Mouse (Mus musculus) midbrain, postnatal 0 days (tissue): ENCODE measurements around the gene Ano8. TPM values are rescaled to one million over a fixed set of nuclear protein-coding genes. Genes with fewer than 3 reads are reported as not detected.

Source experiments
- ATAC-seq: fragments of 200-750 bp; cut with Nextera tagmentation; 2 replicates; pipeline ENCODE4 v1.8.0; 2017; ENCODE audit warnings: moderate number of reproducible peaks, mild to moderate bottlenecking, moderate TSS enrichment, moderate library complexity; ENCODE audit not compliant: low FRiP score
- DNase-seq: peaks from one replicate; pipeline ENCODE4 v3.0.0-alpha.2; 2015; ENCODE audit warnings: low spot score
- H3K27ac ChIP-seq: fragments of 300-500 bp; sonication (generic); 2 replicates; pipeline ENCODE4 v1.5.1; 2014; ENCODE audit warnings: low read depth, mild to moderate bottlenecking, low read length, mixed read lengths
- H3K27me3 ChIP-seq: fragments of 300-500 bp; sonication (generic); 2 replicates; pipeline ENCODE4 v1.6.1; 2014; ENCODE audit warnings: low read length, control low read depth, mixed read lengths; ENCODE audit not compliant: insufficient read depth
- H3K36me3 ChIP-seq: fragments of 300-500 bp; sonication (generic); 2 replicates; pipeline ENCODE4 v1.6.1; 2014; ENCODE audit warnings: low read length, control low read depth, mixed read lengths; ENCODE audit not compliant: insufficient read depth
- H3K4me1 ChIP-seq: fragments of 300-500 bp; sonication (generic); 2 replicates; pipeline ENCODE4 v1.6.1; 2014; ENCODE audit warnings: mild to moderate bottlenecking, control low read depth, antibody characterized with exemption, low read length, mixed read lengths; ENCODE audit not compliant: insufficient read depth
- H3K4me2 ChIP-seq: fragments of 300-500 bp; sonication (generic); 2 replicates; pipeline ENCODE4 v1.6.1; 2014; ENCODE audit warnings: low read depth, mild to moderate bottlenecking, low read length, mixed read lengths; ENCODE audit not compliant: poor library complexity, severe bottlenecking
- H3K4me3 ChIP-seq: fragments of 300-500 bp; sonication (generic); 2 replicates; pipeline ENCODE4 v1.5.1; 2014; ENCODE audit warnings: low read depth, mild to moderate bottlenecking, low read length, moderate library complexity
- H3K9ac ChIP-seq: fragments of 300-500 bp; sonication (generic); replicated peaks from 2 replicates; pipeline ENCODE4 v1.6.1; 2014; ENCODE audit warnings: mild to moderate bottlenecking, low read length, moderate library complexity, mixed read lengths; ENCODE audit not compliant: poor library complexity, severe bottlenecking
- H3K9me3 ChIP-seq: fragments of 300-500 bp; sonication (generic); 2 replicates; pipeline ENCODE4 v1.6.1; 2016; ENCODE audit warnings: low read length, control low read depth
- CTCF ChIP-seq: IDR thresholded peaks from 2 replicates; pipeline ENCODE4 v1.5.1; 2016; ENCODE audit warnings: antibody characterized with exemption, mild to moderate bottlenecking
- WGBS: fragments of 180-500 bp; shearing (Covaris S2); extraction: QIAGEN DNeasy Blood & Tissue Kit; methylation state at CpG from one replicate; pipeline ENCODE4 v1.1.7; 2014; 5-methylcytosine and 5-hydroxymethylcytosine counted together
- polyA plus RNA-seq: library from polyadenylated mRNA; unstranded; fragments of >200 nt; fragmentation: Nextera tagmentation; extraction: Ambion mirVana; gene quantifications from 2 replicates; pipeline ENCODE4 v1.2.1, GENCODE M21; 2015
- total RNA-seq: library from RNA; depleted of rRNA; stranded (reverse); fragments of >200 nt; gene quantifications from 2 replicates; pipeline ENCODE4 v1.2.3, GENCODE M21; 2014

The Ano8 gene
- total and polyA plus RNA-seq, 2 experiments from 2014 or later = 5.6 to 82.2 TPM

DNA sequence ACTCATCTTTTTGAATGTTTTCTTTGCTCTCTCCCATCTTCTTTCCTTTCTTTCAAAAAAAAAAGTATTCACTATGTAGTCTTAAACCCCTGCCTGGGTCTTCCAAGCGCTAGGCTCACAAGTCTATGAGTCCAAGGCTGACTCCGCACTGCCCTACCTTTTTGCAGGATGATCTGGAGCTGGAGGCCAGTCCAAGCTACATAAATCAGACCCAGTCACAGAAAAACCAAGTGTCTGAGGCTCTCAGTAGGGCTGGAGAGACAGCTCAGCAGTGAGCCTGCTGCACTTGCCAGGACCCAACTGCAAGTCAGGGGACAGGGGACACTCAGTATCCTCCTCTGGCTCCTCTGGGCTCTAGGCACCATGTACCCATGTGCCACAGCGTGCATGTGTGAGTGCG lies 18.6 kb upstream of the Ano8 start:
- Histone ChIP-seq H3K9me3 (no peaks in the 10 kb centered on the region), H3K27me3 (peaks cover 29% of the 10 kb centered on the region), H3K4me3 (no peak overlapping the region), H3K4me1 (no peaks in the 10 kb centered on the region), H3K9ac (no peak overlapping the region), H3K27ac (no peak overlapping the region), H3K36me3 (no peaks in the 10 kb centered on the region), H3K4me2 (no peak overlapping the region)
- ATAC-seq (no peak), DNase-seq (no peak)
- 91% methylated on average over 4 of the region's 4 CpGs for WGBS
- TF ChIP-seq CTCF = no peak

DNA sequence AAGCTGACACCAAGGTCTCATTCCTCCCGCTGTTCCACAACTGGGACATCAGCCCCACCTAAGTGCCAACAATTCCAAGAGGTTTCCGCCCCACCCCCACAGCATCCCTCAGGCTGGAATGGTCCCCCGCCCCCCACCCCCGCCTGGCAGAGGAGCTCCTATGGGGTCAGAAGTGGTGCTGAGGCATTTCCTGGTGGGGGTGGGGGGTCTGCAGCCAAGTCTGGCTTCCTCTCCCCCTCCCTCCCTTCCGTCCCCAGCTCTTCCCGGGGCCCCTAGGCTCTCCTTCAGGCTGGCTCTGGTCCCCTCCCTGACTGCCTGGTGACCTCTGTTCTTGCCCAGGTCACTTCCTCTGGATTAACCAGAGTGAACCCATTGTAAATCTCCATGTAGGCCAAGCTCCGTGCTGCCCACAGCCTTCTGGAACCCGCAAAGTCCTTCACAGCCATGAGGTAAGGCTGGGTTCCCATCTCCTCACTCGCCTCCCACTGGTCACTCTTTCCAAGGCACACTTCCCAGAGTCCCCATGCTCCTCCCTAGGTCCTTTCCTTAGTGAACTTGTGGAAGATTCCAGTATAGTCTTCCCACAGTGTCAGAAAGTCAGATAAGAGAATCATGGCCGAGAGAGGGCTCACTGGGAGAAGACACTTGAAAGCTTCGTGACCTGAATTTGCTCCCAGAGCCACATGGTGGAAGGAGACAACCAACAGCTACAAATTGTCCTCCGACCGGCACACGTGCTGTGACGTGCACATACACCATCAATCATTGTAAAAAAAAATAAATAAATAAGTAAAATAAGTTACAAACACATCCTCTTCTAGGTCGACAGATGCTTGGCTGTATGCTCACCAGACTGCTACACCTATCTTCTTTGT lies 13.3 kb upstream of the Ano8 start:
- WGBS = 50% methylated on average over 16 of the region's 16 CpGs
- Histone ChIP-seq H3K4me1 (no peaks in the 10 kb centered on the region), H3K4me3 (no peak overlapping the region), H3K9ac (no peak overlapping the region), H3K4me2 (no peak overlapping the region), H3K27me3 (no peaks in the 10 kb centered on the region), H3K36me3 (0 out of 2 replicates have a peak, but pooled peaks cover 3% of the 10 kb centered on the region), H3K27ac (no peak overlapping the region), H3K9me3 (no peaks in the 10 kb centered on the region)
- no peak for DNase-seq
- no peak for TF ChIP-seq CTCF
- ATAC-seq = no peak

DNA sequence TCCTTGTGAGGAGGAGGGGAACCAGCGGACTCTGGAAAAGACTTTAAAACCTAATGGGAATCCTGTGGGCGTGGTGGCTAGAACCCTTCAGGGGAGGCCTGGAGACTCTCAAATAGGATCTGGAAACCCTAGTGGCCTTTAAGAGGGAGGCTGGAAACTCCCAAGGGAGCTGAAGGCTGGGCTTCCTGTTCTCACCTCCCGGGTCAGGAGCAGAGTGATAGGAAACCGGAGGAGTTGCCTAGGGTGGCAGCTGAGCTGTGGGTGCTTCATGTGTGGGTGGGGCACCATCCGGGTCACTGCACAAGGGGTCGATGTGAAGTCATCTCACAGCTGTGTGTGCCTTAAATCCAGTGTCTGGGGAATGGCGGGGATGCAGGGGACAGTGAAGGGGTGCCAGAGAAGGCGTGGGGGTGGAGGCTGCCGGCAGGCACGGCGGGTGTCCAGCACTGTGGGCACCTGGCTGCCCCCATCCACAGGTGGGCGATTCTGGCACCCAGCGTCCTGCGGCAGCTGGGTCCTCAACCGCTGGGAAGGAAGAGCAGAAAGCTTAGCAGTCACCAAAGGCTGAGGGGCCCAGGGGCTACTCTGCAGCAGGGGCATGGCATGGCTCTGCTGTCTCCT lies 12.2 kb upstream of the Ano8 start:
- Histone ChIP-seq H3K4me2 (no peak overlapping the region), H3K27ac (no peak overlapping the region), H3K9ac (no peak overlapping the region), H3K27me3 (no peaks in the 10 kb centered on the region), H3K4me1 (no peaks in the 10 kb centered on the region), H3K36me3 (0 out of 2 replicates have a peak, but pooled peaks cover 3% of the 10 kb centered on the region), H3K4me3 (no peak overlapping the region), H3K9me3 (no peaks in the 10 kb centered on the region)
- TF ChIP-seq CTCF = no peak
- ATAC-seq = no peak
- 26% methylated on average over 15 of the region's 15 CpGs for WGBS
- DNase-seq = no peak

DNA sequence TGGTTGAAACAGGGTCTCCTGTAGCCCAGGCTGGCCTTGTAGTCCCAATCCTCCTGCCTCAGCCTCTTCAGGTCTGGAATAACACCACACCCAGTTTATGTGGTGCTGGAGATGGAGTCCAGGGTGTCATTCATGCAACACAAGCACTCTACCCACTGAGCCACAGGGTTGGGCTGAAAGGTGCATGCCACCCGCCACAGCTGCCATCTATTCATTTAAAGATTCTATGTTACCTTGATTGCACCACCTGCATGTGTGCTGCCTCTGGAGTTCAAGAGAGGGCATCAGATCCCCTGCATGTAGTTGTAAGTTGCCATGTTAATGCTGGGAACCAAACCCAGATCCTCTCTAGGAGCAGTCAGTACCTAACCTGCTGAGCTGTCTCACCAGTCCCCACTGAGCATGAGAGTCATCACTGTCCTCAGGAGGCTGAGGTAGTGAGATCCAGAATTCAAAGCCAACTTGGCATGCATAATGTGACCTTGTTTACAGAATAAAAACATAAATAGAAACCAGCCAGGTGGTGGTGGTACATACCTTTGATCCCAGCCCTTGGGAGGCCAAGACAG lies 11.4 kb upstream of the Ano8 start:
- H3K4me3 ChIP-seq = no peak overlapping the region
- H3K4me1 ChIP-seq = no peaks in the 10 kb centered on the region
- ATAC-seq = no peak
- H3K9ac ChIP-seq = no peak overlapping the region
- H3K27ac ChIP-seq = no peak overlapping the region
- no peaks in the 10 kb centered on the region for H3K9me3 ChIP-seq
- WGBS = 100% methylated on average over 1 of the region's 1 CpGs
- no peaks in the 10 kb centered on the region for H3K27me3 ChIP-seq
- DNase-seq = no peak
- H3K36me3 ChIP-seq = peaks cover 8% of the 10 kb centered on the region
- no peak overlapping the region for H3K4me2 ChIP-seq
- no peak for TF ChIP-seq CTCF

DNA sequence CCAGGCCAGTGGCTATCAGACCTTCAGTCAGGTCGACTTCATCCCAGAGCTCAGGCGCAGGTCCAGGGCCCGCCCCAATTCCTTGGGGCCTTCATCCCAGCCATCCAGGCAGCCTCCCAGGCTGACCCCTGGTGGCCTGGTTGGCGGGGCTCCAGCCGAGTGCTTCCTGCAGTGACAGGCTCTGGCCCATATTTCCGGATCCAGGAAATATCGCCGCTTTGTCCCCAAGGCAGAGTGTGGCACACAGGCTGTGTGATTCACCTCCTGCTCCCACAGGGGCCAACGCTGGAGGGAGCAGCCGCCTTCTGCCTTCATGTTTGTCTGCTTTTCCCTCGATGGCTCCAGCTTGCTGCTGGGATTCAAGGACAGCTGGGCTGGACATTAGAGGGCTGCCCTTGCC lies 10.7 kb upstream of the Ano8 start:
- WGBS = 48% methylated on average over 11 of the region's 11 CpGs
- no peak; the same call in 1 of the 2 replicates for TF ChIP-seq CTCF
- DNase-seq = peak; percentile 34

DNA sequence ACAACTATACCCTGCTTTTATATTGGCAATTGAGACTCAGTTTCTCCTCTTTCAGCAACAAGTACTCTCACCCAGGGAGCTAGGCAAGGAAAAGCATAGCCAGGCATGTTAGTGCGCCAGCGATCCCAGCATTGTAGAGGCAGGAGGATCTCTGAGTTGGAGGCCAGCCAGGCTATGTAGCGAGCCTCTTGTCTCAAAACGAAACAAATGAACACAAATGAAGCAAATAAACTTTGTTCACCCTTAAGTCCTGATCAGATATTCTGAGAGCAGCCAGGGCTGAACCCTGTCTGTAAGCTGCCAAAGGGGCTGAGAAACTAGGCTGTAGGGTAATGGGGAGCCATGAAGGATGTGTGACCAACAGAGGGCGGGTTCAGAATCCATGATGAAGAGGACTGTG lies 10.0 kb upstream of the Ano8 start:
- Histone ChIP-seq H3K9ac (no peak overlapping the region), H3K27me3 (no peaks in the 10 kb centered on the region), H3K4me3 (no peak overlapping the region), H3K4me2 (no peak overlapping the region), H3K9me3 (no peaks in the 10 kb centered on the region), H3K27ac (no peak overlapping the region), H3K4me1 (no peaks in the 10 kb centered on the region), H3K36me3 (peaks cover 20% of the 10 kb centered on the region)
- ATAC-seq (no peak), DNase-seq (no peak)
- no peak for TF ChIP-seq CTCF
- WGBS = 95% methylated on average over 5 of the region's 5 CpGs

More for the DNA sequence above, 10.7 kb upstream of the Ano8 start:
- no peaks in the 10 kb centered on the region for H3K9me3 ChIP-seq
- H3K9ac ChIP-seq = no peak overlapping the region
- no peak overlapping the region for H3K4me3 ChIP-seq
- no peak for ATAC-seq
- peaks cover 14% of the 10 kb centered on the region for H3K36me3 ChIP-seq
- no peaks in the 10 kb centered on the region for H3K4me1 ChIP-seq
- H3K27me3 ChIP-seq = no peaks in the 10 kb centered on the region
- no peak overlapping the region for H3K4me2 ChIP-seq
- no peak overlapping the region for H3K27ac ChIP-seq
